Mouse (Mus musculus) kidney, adult 2 months (tissue): ENCODE measurements around the gene Rnf144a.

ENCODE experiments used
- CTCF ChIP-seq: fragments of 200-500 bp; conservative IDR thresholded peaks from 2 replicates; pipeline ENCODE4 v1.5.1; 2011; ENCODE audit warnings: low read depth, mild to moderate bottlenecking, control low read depth, low read length, moderate library complexity, mixed read lengths; ENCODE audit not compliant: insufficient read depth, insufficient read length
- POLR2A ChIP-seq: fragments of 200-500 bp; IDR thresholded peaks from one replicate; pipeline ENCODE4 v1.6.1; 2011; ENCODE audit warnings: low read depth, low read length, control low read depth

- no peak for TF ChIP-seq CTCF
- TF ChIP-seq POLR2A: no peak
These were observed 13.8 kb downstream of the Rnf144a start for GRCm38 (mm10) chr12:26401254-26401653.
